Mouse (Mus musculus): ENCODE data around the gene Cacng7. TPM values are rescaled to one million over a fixed set of nuclear protein-coding genes. Genes with fewer than 3 reads are reported as not detected.

The Cacng7 gene
- total and polyA plus RNA-seq, 3 experiments = 0.04 to 0.11 TPM; not detected in 1

DNA sequence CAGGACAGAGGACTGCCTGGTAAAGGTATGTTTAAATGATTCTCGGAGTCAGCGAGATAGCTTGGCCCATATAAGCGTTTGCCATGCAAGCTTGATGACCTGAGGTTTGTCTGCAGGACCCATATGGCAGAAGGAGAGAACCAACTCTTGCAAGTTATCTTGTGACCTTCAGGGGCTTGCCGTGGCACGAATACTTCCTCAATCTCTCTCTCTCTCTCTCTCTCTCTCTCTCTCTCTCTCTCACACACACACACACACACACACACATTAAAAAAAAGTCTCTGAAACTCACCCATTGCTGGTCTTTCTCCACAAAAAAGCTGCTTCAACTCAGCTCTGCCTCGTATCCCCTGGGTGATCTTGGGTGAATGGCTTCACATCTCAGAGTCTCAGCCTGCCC lies 56.1 kb downstream of the Cacng7 start:
- DNase-seq (ENCODE audit: low read depth, low spot score) = peak; percentile 74
- Histone ChIP-seq H3K9ac (ENCODE audit: control insufficient read depth, low read depth, low read length, poor library complexity, severe bottlenecking) (peak overlapping the region; percentile 50), H3K9me3 (replicated peaks; ENCODE audit: insufficient read depth, low read length) (no peaks in the 10 kb centered on the region), H3K4me1 (ENCODE audit: control insufficient read depth in 1 of 2, insufficient read depth in 2 of 2, low read length in 2 of 2) (peaks cover 0 to 21% of the 10 kb centered on the region in 2 experiments; a peak in 3 of 4 replicates), H3K27ac (ENCODE audit: control insufficient read depth, low read depth, low read length) (peak overlapping the region; percentile 84), H3K27me3 (ENCODE audit: control insufficient read depth in 1 of 2, insufficient read depth in 2 of 2, low read length in 2 of 2) (no peaks in the 10 kb centered on the region), H3K4me3 (ENCODE audit: control insufficient read depth in 1 of 2, insufficient read depth in 1 of 2, low read depth in 2 of 2, low read length in 2 of 2) (peak overlapping the region; percentile 31 to 40; a peak in 3 of 4 replicates), H3K36me3 (ENCODE audit: control insufficient read depth in 1 of 2, insufficient read depth in 2 of 2, low read length in 2 of 2) (peaks cover 4 to 23% of the 10 kb centered on the region in 2 experiments), H3K79me2 (ENCODE audit: control insufficient read depth, insufficient read depth, low read length, poor library complexity) (peaks cover 16% of the 10 kb centered on the region)
- TF ChIP-seq UBTF (IDR thresholded peaks at IDR 0.05; ENCODE audit: borderline replicate concordance, insufficient read depth, low read depth, low read length) (no peak), JUND (IDR thresholded peaks at IDR 0.05; ENCODE audit: low read depth, low read length) (peak; percentile 71), CHD1 (IDR thresholded peaks at IDR 0.05; ENCODE audit: low read depth, low read length) (no peak), EP300 (IDR thresholded peaks at IDR 0.05; ENCODE audit: low read depth in 1 of 2, low read length in 2 of 2) (no peak), KAT2A (conservative IDR thresholded peaks at IDR 0.05; ENCODE audit: low read depth, low read length) (no peak)

DNA sequence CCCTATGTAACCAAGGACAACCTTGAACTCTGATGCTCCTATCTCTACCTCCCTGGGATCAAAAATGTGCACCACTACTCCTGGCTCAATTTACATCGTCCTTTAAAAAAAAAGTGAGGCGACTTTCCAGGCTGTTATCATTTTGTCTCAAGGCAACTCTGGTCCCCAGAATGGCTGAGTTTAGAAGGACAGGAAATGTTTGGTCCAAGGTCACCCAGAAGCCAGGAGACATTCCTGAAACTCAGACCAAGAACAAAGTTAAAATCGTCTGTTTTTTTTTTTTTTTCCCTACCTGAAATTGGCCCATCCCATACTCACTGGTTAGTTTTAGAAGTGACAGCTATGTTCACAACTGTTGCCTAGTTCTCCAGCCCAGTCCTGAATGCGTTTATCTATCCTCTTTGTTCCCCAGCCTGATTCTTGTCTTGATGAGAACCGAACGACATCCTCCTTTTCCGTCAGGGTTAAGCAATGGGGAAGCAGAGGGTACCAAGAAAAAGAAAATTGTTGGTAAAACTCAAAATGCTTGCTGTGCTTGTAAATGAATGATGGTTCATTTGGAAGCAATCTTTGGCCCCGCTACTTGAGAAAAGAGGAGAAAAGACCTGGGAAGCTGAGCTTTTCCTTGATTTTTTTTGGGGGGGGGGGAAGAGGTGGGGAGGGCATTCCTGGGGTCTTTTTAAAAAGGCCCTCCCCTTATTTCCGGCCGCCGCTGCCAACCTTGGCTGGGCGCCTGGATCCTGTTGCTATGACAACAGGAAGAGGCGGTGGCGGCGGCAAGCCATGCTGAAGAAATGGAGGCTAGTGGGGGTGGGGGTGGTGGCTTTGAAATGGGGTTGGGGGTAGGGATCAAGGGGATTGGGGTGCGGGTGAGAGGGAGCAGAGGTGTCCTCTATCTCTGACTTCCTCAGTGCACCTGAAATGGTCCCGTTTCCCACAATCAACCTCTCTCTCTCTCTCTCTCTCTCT lies 57.0 kb downstream of the Cacng7 start:
- Histone ChIP-seq H3K9ac (ENCODE audit: control insufficient read depth, low read depth, low read length, poor library complexity, severe bottlenecking) (peak overlapping the region; percentile 37), H3K4me1 (ENCODE audit: control insufficient read depth in 1 of 2, insufficient read depth in 2 of 2, low read length in 2 of 2) (peaks cover 0 to 21% of the 10 kb centered on the region in 2 experiments; a peak in 3 of 4 replicates), H3K27ac (ENCODE audit: control insufficient read depth, low read depth, low read length) (peak overlapping the region; percentile 84), H3K36me3 (ENCODE audit: control insufficient read depth in 1 of 2, insufficient read depth in 2 of 2, low read length in 2 of 2) (peaks cover 4 to 23% of the 10 kb centered on the region in 2 experiments), H3K27me3 (ENCODE audit: control insufficient read depth in 1 of 2, insufficient read depth in 2 of 2, low read length in 2 of 2) (no peaks in the 10 kb centered on the region), H3K9me3 (replicated peaks; ENCODE audit: insufficient read depth, low read length) (no peaks in the 10 kb centered on the region), H3K79me2 (ENCODE audit: control insufficient read depth, insufficient read depth, low read length, poor library complexity) (peaks cover 16% of the 10 kb centered on the region), H3K4me3 (ENCODE audit: control insufficient read depth in 1 of 2, insufficient read depth in 1 of 2, low read depth in 2 of 2, low read length in 2 of 2) (peak overlapping the region; percentile 31 to 33)
- DNase-seq (ENCODE audit: low read depth, low spot score) = peak; percentile 78
- TF ChIP-seq GATA1 (IDR thresholded peaks at IDR 0.05; ENCODE audit: low read depth, low read length) (peak; percentile 48; the same call in 1 of the 2 replicates), MAZ (IDR thresholded peaks at IDR 0.05; ENCODE audit: low read depth, low read length) (peak; percentile 42; the same call in 1 of the 2 replicates), RAD21 (IDR thresholded peaks at IDR 0.05; ENCODE audit: low read depth, low read length) (no peak), TAL1 (IDR thresholded peaks at IDR 0.05; ENCODE audit: low read length) (no peak), TBP (IDR thresholded peaks at IDR 0.05; ENCODE audit: low read depth, low read length) (0 out of 2 replicates have a peak, but pooled peaks have one; percentile 25), ZNF384 (IDR thresholded peaks at IDR 0.05; ENCODE audit: low read depth, low read length) (peak; percentile 61), ZMIZ1 (IDR thresholded peaks at IDR 0.05; ENCODE audit: low read depth, low read length) (no peak), POLR2A (IDR thresholded peaks at IDR 0.05; ENCODE audit: control insufficient read depth in 1 of 2, insufficient read depth in 1 of 2, low read depth in 1 of 2, low read length in 2 of 2, poor library complexity in 1 of 2) (no peak), ELF1 (IDR thresholded peaks at IDR 0.05; ENCODE audit: low read depth, low read length) (peak; percentile 45; the same call in 1 of the 2 replicates), JUND (IDR thresholded peaks at IDR 0.05; ENCODE audit: low read depth, low read length) (no peak), NRF1 (IDR thresholded peaks at IDR 0.05; ENCODE audit: insufficient read depth, low read depth, low read length, poor library complexity, severe bottlenecking) (no peak), RCOR1 (IDR thresholded peaks at IDR 0.05; ENCODE audit: low read depth, low read length) (no peak), EP300 (IDR thresholded peaks at IDR 0.05; ENCODE audit: low read depth in 1 of 2, low read length in 2 of 2) (peak in 1 of 2 experiments; percentile 14; a peak in 2 of 4 replicates), MXI1 (IDR thresholded peaks at IDR 0.05; ENCODE audit: low read depth, low read length) (peak; percentile 58; the same call in 1 of the 2 replicates), POLR2AphosphoS2 (IDR thresholded peaks at IDR 0.05; ENCODE audit: low read length) (no peak), SIN3A (IDR thresholded peaks at IDR 0.05; ENCODE audit: low read length) (peak; percentile 59; the same call in 1 of the 2 replicates), E2F4 (IDR thresholded peaks at IDR 0.05; ENCODE audit: borderline replicate concordance, low read depth, low read length) (no peak), NELFE (IDR thresholded peaks at IDR 0.05; ENCODE audit: low read depth, low read length) (0 out of 2 replicates have a peak, but pooled peaks have one; percentile 9)

Measured in MEL (cell line).